Mouse (Mus musculus) myocyte (in vitro differentiated cells): ENCODE measurements around the gene Apoc4. TPM values are rescaled to one million over a fixed set of nuclear protein-coding genes. Genes with fewer than 3 reads are reported as not detected.

Experiments
- H3K27me3 ChIP-seq: one replicate; pipeline ENCODE4 v1.6.1; 2011; ENCODE audit not compliant: control insufficient read depth, insufficient read depth, insufficient read length
- H3K36me3 ChIP-seq: one replicate; pipeline ENCODE4 v1.6.1; 2011; ENCODE audit not compliant: control insufficient read depth, insufficient read depth
- H3K4me2 ChIP-seq: one replicate; pipeline ENCODE4 v1.6.1; 2011; ENCODE audit warnings: low read depth, control low read depth
- H3K4me3 ChIP-seq: one replicate; pipeline ENCODE4 v1.5.1; 2011; ENCODE audit warnings: mild to moderate bottlenecking, control low read depth, moderate library complexity
- H3K79me2 ChIP-seq: one replicate; pipeline ENCODE4 v1.6.1; 2011; ENCODE audit not compliant: control insufficient read depth, insufficient read depth
- H3ac ChIP-seq: one replicate; pipeline ENCODE4 v1.6.1; 2011; ENCODE audit not compliant: control insufficient read depth, insufficient read length
- CEBPB ChIP-seq: IDR thresholded peaks from 2 replicates; pipeline ENCODE4 v1.6.1; 2011; ENCODE audit warnings: mild to moderate bottlenecking, moderate library complexity; ENCODE audit not compliant: poor library complexity, insufficient read depth, severe bottlenecking
- MAX ChIP-seq: IDR thresholded peaks from one replicate; pipeline ENCODE4 v1.6.1; 2011; ENCODE audit warnings: low read depth, mild to moderate bottlenecking, control low read depth
- MYOD1 ChIP-seq, 3 experiments: IDR thresholded peaks; one replicate each; pipeline ENCODE4 v1.6.1; 2011; ENCODE audit warnings: control low read depth in 2 of 3, low read depth in 2 of 3, mild to moderate bottlenecking in 2 of 3, moderate library complexity in 1 of 3; ENCODE audit not compliant: insufficient read length in 2 of 3, control insufficient read depth in 1 of 3
- MYOG ChIP-seq, 3 experiments: IDR thresholded peaks; one replicate each; pipeline ENCODE4 v1.6.1; 2011; ENCODE audit warnings: control low read depth in 2 of 3, low read depth in 2 of 3, mild to moderate bottlenecking in 2 of 3; ENCODE audit not compliant: insufficient read length in 2 of 3, control insufficient read depth in 1 of 3, insufficient read depth in 1 of 3
- POLR2A ChIP-seq: IDR thresholded peaks from one replicate; pipeline ENCODE4 v1.6.1; 2011; ENCODE audit warnings: low read depth, mild to moderate bottlenecking, control low read depth, moderate library complexity; ENCODE audit not compliant: insufficient read length
- POLR2AphosphoS2 ChIP-seq: IDR thresholded peaks from one replicate; pipeline ENCODE4 v1.6.1; 2011; ENCODE audit warnings: low read depth, control low read depth; ENCODE audit not compliant: insufficient read length
- REST ChIP-seq: IDR thresholded peaks from one replicate; pipeline ENCODE4 v1.6.1; 2011; ENCODE audit warnings: mild to moderate bottlenecking, control low read depth, moderate library complexity; ENCODE audit not compliant: insufficient read depth, insufficient read length
- SRF ChIP-seq: IDR thresholded peaks from one replicate; pipeline ENCODE4 v1.6.1; 2011; ENCODE audit warnings: low read depth; ENCODE audit not compliant: control insufficient read depth, insufficient read length
- TCF12 ChIP-seq: IDR thresholded peaks from one replicate; pipeline ENCODE4 v1.6.1; 2011; ENCODE audit warnings: mild to moderate bottlenecking, control low read depth; ENCODE audit not compliant: poor library complexity, insufficient read depth, severe bottlenecking
- TCF3 ChIP-seq: IDR thresholded peaks from one replicate; pipeline ENCODE4 v1.6.1; 2011; ENCODE audit warnings: low read depth, control low read depth; ENCODE audit not compliant: insufficient read length
- USF1 ChIP-seq: IDR thresholded peaks from one replicate; pipeline ENCODE4 v1.6.1; 2011; ENCODE audit warnings: low read depth, mild to moderate bottlenecking, control low read depth, moderate library complexity
- polyA plus RNA-seq: library from polyadenylated mRNA; unstranded; fragments of >200 nt; fragmentation: generic; extraction: Trizol; gene quantifications from one replicate; pipeline ENCODE4 v1.2.1, GENCODE M21; 2012; ENCODE audit warnings: missing spikeins

Gene Apoc4
- polyA plus RNA-seq, 1 experiment: not detected

GRCm38 (mm10) chr7:19701069-19701761 lies 19.9 kb upstream of the Apoc4 start:
- H3K4me2 ChIP-seq: no peak overlapping the region
- H3K36me3 ChIP-seq: no peaks in the 10 kb centered on the region

GRCm38 (mm10) chr7:19700299-19701068 lies 19.2 kb upstream of the Apoc4 start:
- Histone ChIP-seq H3K79me2 (no peaks in the 10 kb centered on the region), H3K4me3 (no peak overlapping the region), H3K36me3 (no peaks in the 10 kb centered on the region), H3K4me2 (no peak overlapping the region), H3K27me3 (no peaks in the 10 kb centered on the region), H3ac (no peak overlapping the region)
- TF ChIP-seq TCF3: no peak
- TF ChIP-seq POLR2AphosphoS2: peak; percentile 51

More at GRCm38 (mm10) chr7:19701069-19701761, 19.9 kb upstream of the Apoc4 start:
- H3K27me3 ChIP-seq: no peaks in the 10 kb centered on the region
- no peak overlapping the region for H3K4me3 ChIP-seq
- H3ac ChIP-seq: no peak overlapping the region
- TF ChIP-seq TCF3 (no peak), POLR2AphosphoS2 (peak; percentile 14), REST (no peak), SRF (no peak)
- no peaks in the 10 kb centered on the region for H3K79me2 ChIP-seq

GRCm38 (mm10) chr7:19699827-19700148 lies 18.5 kb upstream of the Apoc4 start:
- Histone ChIP-seq H3ac (no peak overlapping the region), H3K4me2 (no peak overlapping the region), H3K36me3 (no peaks in the 10 kb centered on the region), H3K27me3 (no peaks in the 10 kb centered on the region), H3K79me2 (no peaks in the 10 kb centered on the region), H3K4me3 (no peak overlapping the region)
- no peak for TF ChIP-seq SRF
- TF ChIP-seq POLR2AphosphoS2: no peak
- TF ChIP-seq POLR2A: no peak
- no peak for TF ChIP-seq REST
- TF ChIP-seq MYOD1 (IDR thresholded peaks at IDR 0.05; ENCODE audit: control insufficient read depth in 1 of 3, insufficient read length in 2 of 3, low read depth in 2 of 3): no peak
- no peak for TF ChIP-seq TCF12
- no peak for TF ChIP-seq MYOG (IDR thresholded peaks at IDR 0.05; ENCODE audit: control insufficient read depth in 1 of 3, insufficient read depth in 1 of 3, insufficient read length in 2 of 3, low read depth in 2 of 3)
- TF ChIP-seq USF1: no peak

GRCm38 (mm10) chr7:19698907-19699826 lies 17.9 kb upstream of the Apoc4 start, which contains the start of gene Apoe:
TSS of gene Apoe (minus strand) at chr7:19699188.
- TF ChIP-seq MYOG (IDR thresholded peaks at IDR 0.05; ENCODE audit: control insufficient read depth in 1 of 3, insufficient read depth in 1 of 3, insufficient read length in 2 of 3, low read depth in 2 of 3) (no peak), CEBPB (no peak), TCF3 (no peak), TCF12 (no peak), REST (no peak), MAX (no peak), USF1 (no peak), POLR2AphosphoS2 (no peak)

More at GRCm38 (mm10) chr7:19698907-19699826, 17.9 kb upstream of the Apoc4 start, which contains the start of gene Apoe:
- Histone ChIP-seq H3K27me3 (no peaks in the 10 kb centered on the region), H3K79me2 (no peaks in the 10 kb centered on the region), H3K4me2 (peak within 1 kb of the TSS; percentile 12), H3K4me3 (no peak within 1 kb of the TSS), H3K36me3 (no peaks in the 10 kb centered on the region), H3ac (no peak within 1 kb of the TSS)
